Mouse (Mus musculus): Measurements from ENCODE around the gene Bbs12.

DNA sequence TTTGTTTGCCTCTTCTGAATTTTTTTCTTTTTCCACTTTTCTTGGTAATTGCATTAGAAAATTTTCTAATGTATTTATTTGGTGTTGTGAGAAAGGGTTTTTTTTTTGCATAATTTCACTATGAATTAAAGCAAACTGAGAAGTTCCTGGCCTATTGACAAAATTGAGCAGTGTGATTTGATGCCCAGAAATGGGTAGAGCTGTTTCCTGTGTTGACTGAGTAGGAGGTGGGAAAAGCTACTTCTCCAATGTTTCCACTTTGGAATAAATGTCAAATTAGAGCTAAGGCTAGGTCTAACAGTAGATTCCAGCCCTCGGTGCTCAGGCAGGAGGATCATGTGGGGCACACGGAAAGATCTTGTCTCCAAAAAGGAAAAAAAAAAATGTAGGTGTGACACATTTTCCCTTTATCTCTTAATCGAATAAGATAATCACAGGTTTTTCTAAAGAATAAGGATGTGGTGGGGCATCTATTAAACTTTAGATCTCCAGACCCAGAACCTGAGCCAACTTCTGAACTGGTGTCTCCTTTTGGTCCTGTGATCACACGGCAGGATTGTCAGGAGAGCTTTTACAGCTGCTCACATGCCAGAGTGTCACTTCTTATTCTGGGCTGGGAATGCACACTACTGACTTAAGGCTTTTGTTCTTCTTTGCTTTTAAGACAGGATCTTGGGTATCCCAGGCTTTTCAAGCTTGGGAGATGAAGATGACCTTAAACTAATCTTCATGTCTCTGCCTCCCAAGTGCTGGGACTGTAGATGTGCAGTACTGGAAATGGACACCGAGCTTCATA lies 13.2 kb downstream of the Bbs12 start:
- no peak for TF ChIP-seq CTCF (conservative IDR thresholded peaks at IDR 0.05; ENCODE audit: insufficient read depth, insufficient read length, low read depth, low read length)
- no peak for TF ChIP-seq POLR2A (IDR thresholded peaks at IDR 0.05; ENCODE audit: low read depth, low read length)

Data from kidney, adult 2 months (tissue).